Mouse (Mus musculus) G1E (cell line): ENCODE data around the gene Alg9.

Source experiments
- CTCF ChIP-seq: IDR thresholded peaks from 2 replicates; pipeline ENCODE4 v1.5.1; 2012; ENCODE audit warnings: low read depth, low read length, inconsistent platforms, mixed read lengths
- GATA1 ChIP-seq: IDR thresholded peaks from 2 replicates; pipeline ENCODE4 v1.6.1; 2012; ENCODE audit warnings: borderline replicate concordance, low read length, inconsistent platforms, mixed read lengths
- GATA2 ChIP-seq: IDR thresholded peaks from 2 replicates; pipeline ENCODE4 v1.6.1; 2012; ENCODE audit warnings: low read depth, low read length, inconsistent platforms, borderline replicate concordance
- POLR2AphosphoS5 ChIP-seq: IDR thresholded peaks from 2 replicates; pipeline ENCODE4 v1.6.1; 2012; ENCODE audit warnings: low read depth, low read length, inconsistent platforms; ENCODE audit not compliant: insufficient replicate concordance
- TAL1 ChIP-seq: conservative IDR thresholded peaks from 2 replicates; pipeline ENCODE4 v1.6.1; 2012; ENCODE audit warnings: low read depth, low read length, inconsistent platforms, mixed read lengths

DNA sequence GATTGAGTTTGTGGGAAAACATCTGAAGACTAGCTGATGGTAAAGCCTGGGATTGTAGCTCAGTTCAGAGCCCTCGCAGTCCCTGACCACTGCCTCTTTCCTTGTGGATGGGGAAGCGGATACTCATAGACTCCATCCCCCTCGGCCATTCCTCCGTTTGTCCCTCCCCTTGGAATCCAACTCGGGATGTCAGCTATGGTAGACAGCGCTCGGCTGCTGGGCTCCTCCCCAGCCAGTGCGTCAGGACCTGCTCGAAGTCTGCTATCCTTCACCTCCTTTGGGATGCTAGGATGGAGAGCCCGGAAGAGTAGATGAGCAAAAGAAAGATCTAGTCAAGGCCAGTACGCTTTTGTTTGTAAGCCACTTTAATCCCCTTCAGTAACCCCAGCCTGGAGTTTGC is 75.5 kb downstream of the Alg9 start:
- TF ChIP-seq CTCF = no peak
- TF ChIP-seq GATA2 = no peak
- no peak for TF ChIP-seq GATA1
- no peak for TF ChIP-seq POLR2AphosphoS5
- no peak for TF ChIP-seq TAL1
